ENCODE assay signal across 9 mouse cellular contexts in the genomic region with DNA sequence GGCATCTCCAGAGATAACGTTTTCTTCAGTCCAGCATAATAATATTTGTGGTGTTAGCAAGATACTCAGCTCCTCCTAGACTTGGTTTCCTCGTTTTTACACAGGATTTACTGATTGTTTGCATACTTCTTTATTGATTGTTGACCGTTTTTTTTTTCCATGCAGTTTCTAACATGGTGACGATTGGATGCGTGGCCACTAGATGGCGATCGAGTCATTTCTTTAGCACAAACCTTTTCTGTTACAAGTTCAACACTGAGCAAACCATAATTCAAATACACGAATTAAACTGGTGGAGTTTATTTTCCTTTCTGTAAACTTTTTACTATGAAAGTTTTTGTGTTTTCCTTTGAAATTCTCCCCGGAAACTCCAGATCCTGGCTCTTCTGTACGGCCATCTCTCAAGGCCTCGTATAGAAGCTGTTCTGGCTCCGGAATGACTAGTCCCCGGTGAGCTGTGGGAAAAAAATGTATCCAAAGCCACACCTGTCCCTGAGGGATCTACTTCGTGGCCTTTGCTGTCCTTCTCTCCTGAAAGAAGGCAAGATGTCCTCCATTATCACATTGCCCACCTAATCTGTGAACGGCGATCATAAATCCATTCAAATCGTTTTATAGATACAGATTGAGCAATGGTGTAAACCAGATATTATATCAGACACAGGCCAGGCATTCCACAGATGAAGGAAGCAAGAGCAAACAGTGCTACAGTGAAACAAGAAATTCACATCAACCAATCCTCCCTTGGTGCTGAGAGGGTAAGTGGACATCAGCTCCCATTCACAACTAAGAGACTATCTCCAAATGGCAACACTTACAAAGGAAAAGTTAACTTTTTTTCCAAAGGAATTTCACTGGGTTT. TPM values are rescaled to one million over a fixed set of nuclear protein-coding genes. Genes with fewer than 3 reads are reported as not detected.
A peak's percentile ranks its signal among the peaks of the same experiment; 100 is the strongest.
DNase-seq lines count a peak whose midpoint lies in the region; ATAC-seq lines count a peak whose summit lies in the region.
"Had no signal": no experiment of that assay in that cellular context is flagged by ENCODE, and none has a peak within 500 bp of the region (broad histone marks: within the 10 kb centered on the region; RNA-seq: fewer than 3 reads in every experiment).

No protein-coding gene starts in this region.

- H3K4me2 ChIP-seq in forebrain, embryonic 11.5 days (ENCODE audit: low read depth, low read length, severe bottlenecking): no peak overlapping the region
- H3K4me2 ChIP-seq in forebrain, embryonic 12.5 days: no peak overlapping the region
- H3K4me2 ChIP-seq: limb, embryonic 15.5 days had no signal

- 35% methylated on average over 17 of the region's 17 CpGs for WGBS in forebrain, embryonic 11.5 days
- 37% methylated on average over 17 of the region's 17 CpGs for WGBS in forebrain, embryonic 12.5 days

- peak; percentile 53 for ATAC-seq in forebrain, embryonic 11.5 days (replicated peaks; ENCODE audit: low FRiP score)
- no peak for ATAC-seq in forebrain, embryonic 12.5 days (ENCODE audit: low FRiP score)

- DNase-seq in forebrain, embryonic 11.5 days (ENCODE audit: low spot score): peak; percentile 78
- DNase-seq in WW6 (ENCODE audit: low read depth, low spot score): peak; percentile 24
- DNase-seq in cerebellum, postnatal 25 days: peak; percentile 62 to 83
- peak; percentile 30 to 54 for DNase-seq in gastrocnemius, postnatal 4 days (ENCODE audit: low spot score in 2 of 2)
- peak; percentile 19 to 80 for DNase-seq in layer of hippocampus, adult 18-20 months (ENCODE audit: low spot score in 2 of 2)
- peak; percentile 87 for DNase-seq in lung, postnatal 36 days
- DNase-seq in right cerebral cortex, postnatal 4 days: peak; percentile 80

- H3K27me3 ChIP-seq in forebrain, embryonic 11.5 days (ENCODE audit: control insufficient read depth, insufficient read depth, low read length): no peaks in the 10 kb centered on the region
- no peaks in the 10 kb centered on the region for H3K27me3 ChIP-seq in forebrain, embryonic 12.5 days
- H3K27me3 ChIP-seq: limb, embryonic 15.5 days had no signal

- H3K4me3 ChIP-seq in forebrain, embryonic 11.5 days (ENCODE audit: low read depth, low read length): no peak overlapping the region
- H3K4me3 ChIP-seq in forebrain, embryonic 12.5 days (replicated peaks): no peak overlapping the region
- H3K4me3 ChIP-seq: limb, embryonic 15.5 days had no signal

- H3K36me3 ChIP-seq in forebrain, embryonic 11.5 days (ENCODE audit: control insufficient read depth, insufficient read depth, low read length): no peaks in the 10 kb centered on the region
- H3K36me3 ChIP-seq in forebrain, embryonic 12.5 days (replicated peaks): no peaks in the 10 kb centered on the region
- H3K36me3 ChIP-seq: limb, embryonic 15.5 days had no signal

- no peak overlapping the region for H3K9ac ChIP-seq in forebrain, embryonic 11.5 days (ENCODE audit: low read length)
- H3K9ac ChIP-seq in forebrain, embryonic 12.5 days: no peak overlapping the region
- H3K9ac ChIP-seq: limb, embryonic 15.5 days had no signal

- no peaks in the 10 kb centered on the region for H3K9me3 ChIP-seq in forebrain, embryonic 11.5 days (ENCODE audit: control insufficient read depth, low read length)
- no peaks in the 10 kb centered on the region for H3K9me3 ChIP-seq in forebrain, embryonic 12.5 days
- H3K9me3 ChIP-seq: limb, embryonic 15.5 days had no signal

- no peak overlapping the region for H3K27ac ChIP-seq in forebrain, embryonic 11.5 days (ENCODE audit: low read depth, low read length)
- no peak overlapping the region for H3K27ac ChIP-seq in forebrain, embryonic 12.5 days
- H3K27ac ChIP-seq: limb, embryonic 15.5 days had no signal

- H3K4me1 ChIP-seq in forebrain, embryonic 11.5 days (replicated peaks; ENCODE audit: control insufficient read depth, insufficient read depth, low read length): no peaks in the 10 kb centered on the region
- no peaks in the 10 kb centered on the region for H3K4me1 ChIP-seq in forebrain, embryonic 12.5 days
- H3K4me1 ChIP-seq: limb, embryonic 15.5 days had no signal

RNA-seq across cellular contexts. Expression of a gene that starts 12.3 kb away (rescaled TPM):
- polyA plus RNA-seq in forebrain, embryonic 11.5 days (2014; fragmentation: Nextera tagmentation; extraction: Ambion mirVana): not detected in 2 replicates
- polyA plus RNA-seq in forebrain, embryonic 12.5 days (2016; fragmentation: Nextera tagmentation; extraction: Ambion mirVana): not detected in 2 replicates
- not detected for total RNA-seq in gastrocnemius, postnatal 4 days (2021)
- total RNA-seq in layer of hippocampus, adult 18-20 months (2021): not detected
- polyA plus RNA-seq: limb, embryonic 15.5 days had no signal

RNA-seq across cellular contexts. Expression of a gene that starts 18.3 kb away (rescaled TPM):
- polyA plus RNA-seq in forebrain, embryonic 11.5 days (2014; fragmentation: Nextera tagmentation; extraction: Ambion mirVana): 15.2 and 18.4 TPM in 2 replicates
- 11.8 and 12.8 TPM in 2 replicates for polyA plus RNA-seq in forebrain, embryonic 12.5 days (2016; fragmentation: Nextera tagmentation; extraction: Ambion mirVana)
- total RNA-seq in gastrocnemius, postnatal 4 days (2021): 1 to 10 TPM; 6.5 to 7.5 TPM
- 10 to 100 TPM; 10.3 to 13.3 TPM for total RNA-seq in layer of hippocampus, adult 18-20 months (2021)

RNA-seq across cellular contexts. Expression of a gene that starts 34.3 kb away (rescaled TPM):
- polyA plus RNA-seq in forebrain, embryonic 11.5 days (2014; fragmentation: Nextera tagmentation; extraction: Ambion mirVana): 0.55 TPM in 1 of 2 replicates, not detected in the other
- 0.17 TPM in 1 of 2 replicates, not detected in the other for polyA plus RNA-seq in forebrain, embryonic 12.5 days (2016; fragmentation: Nextera tagmentation; extraction: Ambion mirVana)
- not detected for total RNA-seq in gastrocnemius, postnatal 4 days (2021)
- total RNA-seq in layer of hippocampus, adult 18-20 months (2021): not detected

RNA-seq across cellular contexts. Expression of a gene that starts 37.3 kb away (rescaled TPM):
- 75.6 and 77.5 TPM in 2 replicates for polyA plus RNA-seq in forebrain, embryonic 11.5 days (2014; fragmentation: Nextera tagmentation; extraction: Ambion mirVana)
- 74.0 and 79.8 TPM in 2 replicates for polyA plus RNA-seq in forebrain, embryonic 12.5 days (2016; fragmentation: Nextera tagmentation; extraction: Ambion mirVana)
- 10 to 100 TPM; 21.1 to 23.0 TPM for total RNA-seq in gastrocnemius, postnatal 4 days (2021)
- 10 to 100 TPM; 17.4 to 24.0 TPM for total RNA-seq in layer of hippocampus, adult 18-20 months (2021)

RNA-seq across cellular contexts. Expression of a gene that starts 59.0 kb away (rescaled TPM):
- 1.4 and 2.0 TPM in 2 replicates for polyA plus RNA-seq in forebrain, embryonic 11.5 days (2014; fragmentation: Nextera tagmentation; extraction: Ambion mirVana)
- polyA plus RNA-seq in forebrain, embryonic 12.5 days (2016; fragmentation: Nextera tagmentation; extraction: Ambion mirVana): 1.7 and 2.2 TPM in 2 replicates
- total RNA-seq in gastrocnemius, postnatal 4 days (2021): 10 to 100 TPM; 33.8 to 41.2 TPM
- total RNA-seq in layer of hippocampus, adult 18-20 months (2021): 1 to 10 TPM; 2.8 to 3.6 TPM

Comparison
In these comparisons a context has a peak if more than half of its experiments do, and no peak if none do; other contexts are left out.
1. DNase-seq: peak in every context shown above with its lines; median percentile 87 in lung, postnatal 36 days; 80 in right cerebral cortex, postnatal 4 days; 78 in forebrain, embryonic 11.5 days; 72 in cerebellum, postnatal 25 days; 50 in layer of hippocampus, adult 18-20 months; 42 in gastrocnemius, postnatal 4 days; 24 in WW6.